Mouse (Mus musculus) heart, embryonic 13.5 days (tissue): ENCODE data around the gene Zfp819. TPM values are rescaled to one million over a fixed set of nuclear protein-coding genes. Genes with fewer than 3 reads are reported as not detected.
"Not testable (repeated sequence)": the region's sequence is repeated elsewhere in the genome, so short reads cannot be mapped to it uniquely, and the experiment has no call there.

Experiments
- ATAC-seq: fragments of 200-750 bp; cut with Nextera tagmentation; 2 replicates; pipeline ENCODE4 v1.8.0; 2017; ENCODE audit warnings: moderate TSS enrichment; ENCODE audit not compliant: insufficient number of reproducible peaks, low FRiP score, low TSS enrichment; ENCODE audit errors: extremely low read depth
- H3K27ac ChIP-seq: fragments of 300-500 bp; sonication (generic); replicated peaks from 2 replicates; pipeline ENCODE4 v1.5.1; 2015; ENCODE audit warnings: moderate library complexity, mild to moderate bottlenecking, inconsistent platforms
- H3K27me3 ChIP-seq: fragments of 300-500 bp; sonication (generic); replicated peaks from 2 replicates; pipeline ENCODE4 v1.6.1; 2015; ENCODE audit warnings: mild to moderate bottlenecking, inconsistent platforms
- H3K36me3 ChIP-seq: fragments of 300-500 bp; sonication (generic); 2 replicates; pipeline ENCODE4 v1.6.1; 2015; ENCODE audit warnings: mild to moderate bottlenecking, inconsistent platforms
- H3K4me1 ChIP-seq: fragments of 300-500 bp; sonication (generic); 2 replicates; pipeline ENCODE4 v1.6.1; 2015; ENCODE audit warnings: inconsistent platforms
- H3K4me2 ChIP-seq: fragments of 300-500 bp; sonication (generic); 2 replicates; pipeline ENCODE4 v1.6.1; 2015; ENCODE audit warnings: inconsistent platforms, mild to moderate bottlenecking, moderate library complexity
- H3K4me3 ChIP-seq: fragments of 300-500 bp; sonication (generic); 2 replicates; pipeline ENCODE4 v1.5.1; 2015; ENCODE audit warnings: moderate library complexity, mild to moderate bottlenecking, inconsistent platforms
- H3K9ac ChIP-seq: fragments of 300-500 bp; sonication (generic); 2 replicates; pipeline ENCODE4 v1.6.1; 2015; ENCODE audit warnings: inconsistent platforms, mild to moderate bottlenecking, moderate library complexity
- H3K9me3 ChIP-seq: fragments of 300-500 bp; sonication (generic); 2 replicates; pipeline ENCODE4 v1.6.1; 2016; ENCODE audit warnings: inconsistent platforms
- WGBS: fragments of 180-500 bp; shearing (Covaris S2); methylation state at CpG from one replicate; pipeline ENCODE4 v1.1.7; 2015; ENCODE audit warnings: mixed read lengths; 5-methylcytosine and 5-hydroxymethylcytosine counted together
- polyA plus RNA-seq: library from polyadenylated mRNA; unstranded; fragments of >200 nt; fragmentation: Nextera tagmentation; extraction: Ambion mirVana; gene quantifications from 2 replicates; pipeline ENCODE4 v1.2.1, GENCODE M21; 2015

The Zfp819 gene
- polyA plus RNA-seq, 1 experiment from 2014 or later: not detected

DNA sequence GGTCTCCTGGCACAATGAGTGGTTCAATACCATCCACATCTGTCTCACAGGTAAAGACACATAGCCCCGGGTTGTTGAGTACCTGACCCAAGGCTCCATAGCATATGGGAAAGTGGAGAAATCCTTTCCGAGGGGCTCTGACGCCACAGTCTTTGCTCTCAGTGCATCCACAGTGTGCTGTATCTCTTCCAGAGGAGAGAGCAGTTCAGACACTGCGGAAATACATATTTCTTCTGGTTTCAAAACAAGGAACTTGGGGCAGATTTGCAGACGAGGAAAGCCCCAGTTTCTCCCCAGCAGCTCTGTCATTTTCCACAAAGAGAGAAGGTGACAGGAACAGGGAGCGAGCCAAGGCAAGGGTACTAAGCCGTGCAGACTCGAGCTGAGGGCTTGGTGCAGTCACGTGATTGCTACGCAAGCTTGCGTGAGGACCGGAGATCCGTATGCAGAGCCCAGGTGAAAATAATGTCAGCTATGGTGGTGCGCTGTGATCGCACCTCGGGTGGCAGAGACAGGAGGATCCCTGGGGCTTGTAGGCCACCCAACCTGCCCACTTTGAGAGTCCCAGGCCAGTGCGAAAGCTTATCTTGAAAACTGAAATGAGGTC lies 36.2 kb downstream of the Zfp819 start:
- H3K4me3 ChIP-seq: no peak overlapping the region
- H3K27ac ChIP-seq: no peak overlapping the region
- H3K4me1 ChIP-seq: no peaks in the 10 kb centered on the region
- H3K9me3 ChIP-seq: no peaks in the 10 kb centered on the region
- WGBS: 69% methylated on average over 17 of the region's 17 CpGs
- H3K27me3 ChIP-seq: no peaks in the 10 kb centered on the region
- H3K4me2 ChIP-seq: no peak overlapping the region
- no peak overlapping the region for H3K9ac ChIP-seq
- H3K36me3 ChIP-seq: no peaks in the 10 kb centered on the region
- no peak for ATAC-seq

DNA sequence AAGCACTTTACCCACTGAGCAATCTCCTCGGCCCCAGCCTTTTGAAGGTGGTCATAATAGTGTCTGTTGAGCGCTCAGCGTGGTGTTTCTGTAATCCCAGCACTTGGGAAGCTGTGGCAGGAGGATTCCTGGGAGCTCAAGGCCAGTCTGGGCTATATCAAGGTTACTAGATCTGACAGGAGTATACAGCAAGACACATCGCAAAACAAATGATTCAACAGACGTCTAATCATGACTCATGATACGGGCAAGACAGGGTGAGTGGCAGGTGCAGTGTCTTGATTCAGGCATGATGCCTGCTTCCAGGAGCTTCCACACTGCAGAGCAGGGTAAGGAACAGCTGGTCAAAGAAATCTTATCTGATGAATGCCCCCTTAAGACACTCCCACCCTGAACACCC lies 45.7 kb downstream of the Zfp819 start:
- WGBS: 73% methylated on average over 6 of the region's 6 CpGs
- Histone ChIP-seq H3K36me3 (no peaks in the 10 kb centered on the region), H3K4me1 (no peaks in the 10 kb centered on the region), H3K9ac (no peak overlapping the region), H3K27me3 (no peaks in the 10 kb centered on the region), H3K27ac (no peak overlapping the region), H3K9me3 (0 out of 2 replicates have a peak, but pooled peaks cover 7% of the 10 kb centered on the region), H3K4me3 (no peak overlapping the region), H3K4me2 (no peak overlapping the region)
- no peak for ATAC-seq

DNA sequence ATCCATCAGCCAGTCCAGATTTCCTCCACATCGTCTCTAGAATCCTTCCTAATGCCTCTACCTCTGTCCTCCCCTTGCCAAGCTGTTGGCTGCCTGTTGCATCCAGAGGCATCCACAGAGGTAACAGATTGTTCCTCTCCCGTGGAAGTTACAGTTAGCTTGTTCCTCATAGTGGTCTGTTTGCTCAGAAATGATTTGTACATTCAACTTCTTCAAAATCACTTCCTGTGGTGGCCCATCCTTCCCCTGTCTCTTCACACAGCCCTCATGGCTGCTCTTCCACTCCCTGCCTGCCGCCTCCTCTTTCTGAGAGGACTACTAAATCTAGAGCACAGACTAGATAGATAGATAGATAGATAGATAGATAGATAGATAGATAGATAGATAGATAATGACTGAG lies 47.5 kb downstream of the Zfp819 start:
- no peak for ATAC-seq
- no peaks in the 10 kb centered on the region for H3K4me1 ChIP-seq
- H3K36me3 ChIP-seq: no peaks in the 10 kb centered on the region
- 0 out of 2 replicates have a peak, but pooled peaks cover 7% of the 10 kb centered on the region for H3K9me3 ChIP-seq
- no peak overlapping the region for H3K9ac ChIP-seq
- no peaks in the 10 kb centered on the region; the same call in 1 of the 2 replicates for H3K27me3 ChIP-seq
- no peak overlapping the region for H3K4me2 ChIP-seq
- no peak overlapping the region for H3K4me3 ChIP-seq
- WGBS: 59% methylated on average over 3 of the region's 3 CpGs
- no peak overlapping the region for H3K27ac ChIP-seq

DNA sequence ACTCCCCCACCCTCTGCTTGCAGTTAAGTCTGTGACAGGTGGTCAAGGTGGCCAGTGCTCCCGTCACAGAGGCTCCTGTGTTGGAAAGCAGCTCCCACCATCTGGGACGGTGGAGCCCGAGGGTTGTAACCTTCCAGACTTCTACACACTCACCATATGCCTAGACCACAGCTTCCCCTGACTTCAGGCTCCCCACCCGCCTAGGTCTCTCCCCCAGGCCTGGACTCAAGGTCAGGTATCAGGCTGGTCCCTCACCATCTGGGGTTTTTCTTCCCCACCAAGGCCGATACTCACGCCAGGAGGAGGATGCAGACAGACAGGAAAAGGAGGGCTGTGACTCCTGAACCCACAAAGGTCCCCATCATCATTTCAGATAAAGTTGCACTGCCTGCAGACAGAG lies 49.3 kb downstream of the Zfp819 start:
- ATAC-seq: no peak
- H3K36me3 ChIP-seq: no peaks in the 10 kb centered on the region
- no peak overlapping the region for H3K9ac ChIP-seq
- 0 out of 2 replicates have a peak, but pooled peaks cover 6% of the 10 kb centered on the region for H3K9me3 ChIP-seq
- H3K4me1 ChIP-seq: no peaks in the 10 kb centered on the region
- H3K4me2 ChIP-seq: no peak overlapping the region
- no peak overlapping the region for H3K27ac ChIP-seq
- 49% methylated on average over 6 of the region's 6 CpGs for WGBS
- H3K4me3 ChIP-seq: no peak overlapping the region
- no peaks in the 10 kb centered on the region; the same call in 1 of the 2 replicates for H3K27me3 ChIP-seq

DNA sequence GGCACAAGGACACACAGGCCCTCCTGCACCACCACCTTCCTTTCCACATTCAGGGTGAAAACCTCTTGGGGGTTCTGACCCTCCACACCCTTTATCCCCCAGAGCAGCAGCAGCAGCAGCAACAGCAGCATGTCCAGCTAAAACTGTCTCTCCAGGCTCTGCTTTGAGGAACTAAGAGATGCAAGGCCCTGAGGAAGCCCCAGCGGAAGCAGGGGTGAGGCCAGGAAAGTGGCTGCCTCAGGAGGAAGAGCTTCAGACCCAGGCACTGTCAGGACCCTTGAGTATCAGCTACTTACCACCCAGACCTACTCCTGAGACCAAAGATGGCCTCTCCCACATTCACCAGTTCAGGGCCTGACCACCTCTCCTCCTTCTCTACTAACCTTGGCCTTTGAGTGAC lies 53.0 kb downstream of the Zfp819 start, which contains the start of gene Siglece:
Siglece (minus strand) TSS at position 160 of the 400 bp plus-strand sequence.
- no peak for ATAC-seq
- 68% methylated on average over 1 of the region's 1 CpGs for WGBS

GRCm38 (mm10) chr7:43662804-43663203 lies 55.8 kb downstream of the Zfp819 start:
- H3K27ac ChIP-seq: no peak overlapping the region
- H3K27me3 ChIP-seq: no peaks in the 10 kb centered on the region; the same call in 1 of the 2 replicates
- no peaks in the 10 kb centered on the region for H3K36me3 ChIP-seq
- no peaks in the 10 kb centered on the region for H3K4me1 ChIP-seq
- no peak overlapping the region for H3K4me2 ChIP-seq
- H3K9ac ChIP-seq: no peak overlapping the region
- H3K4me3 ChIP-seq: no peak overlapping the region
- 59% methylated on average over 1 of the region's 1 CpGs for WGBS
- ATAC-seq: no peak
- H3K9me3 ChIP-seq: no peaks in the 10 kb centered on the region

More for the DNA sequence above, 53.0 kb downstream of the Zfp819 start, which contains the start of gene Siglece:
- H3K4me1 ChIP-seq: no peaks in the 10 kb centered on the region
- H3K4me3 ChIP-seq: no peak within 1 kb of the TSS
- H3K27me3 ChIP-seq: no peaks in the 10 kb centered on the region; the same call in 1 of the 2 replicates
- H3K36me3 ChIP-seq: no peaks in the 10 kb centered on the region
- no peaks in the 10 kb centered on the region for H3K9me3 ChIP-seq
- H3K4me2 ChIP-seq: no peak within 1 kb of the TSS
- no peak within 1 kb of the TSS for H3K27ac ChIP-seq
- no peak within 1 kb of the TSS for H3K9ac ChIP-seq

DNA sequence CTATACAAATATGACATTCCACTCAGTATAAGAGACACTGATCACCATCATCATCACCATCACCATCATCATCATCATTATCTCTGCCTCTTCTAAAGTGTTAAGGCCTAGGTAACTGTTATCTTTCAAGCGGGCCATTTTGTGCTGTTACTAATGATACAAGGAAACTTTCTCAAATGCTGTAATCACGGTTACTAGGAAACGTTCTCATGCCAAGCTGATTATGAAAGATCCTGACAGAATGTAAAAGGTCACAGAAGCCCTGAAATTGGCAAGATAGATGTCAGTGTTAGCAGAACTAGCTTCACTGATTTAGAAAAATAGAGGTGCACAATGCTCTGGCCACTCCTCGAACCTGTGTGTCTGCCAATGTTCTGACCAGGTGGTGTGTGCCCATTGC lies 60.3 kb downstream of the Zfp819 start:
- not testable (repeated sequence) for H3K4me1 ChIP-seq, H3K36me3 ChIP-seq, ATAC-seq, H3K4me3 ChIP-seq, H3K4me2 ChIP-seq, H3K27me3 ChIP-seq, H3K9ac ChIP-seq, H3K27ac ChIP-seq, H3K9me3 ChIP-seq
- WGBS: 74% methylated on average over 4 of the region's 4 CpGs

Other genes starting within 250 kb of the Zfp819 start
- gene Siglecg, start 199.0 kb upstream of the Zfp819 start, polyA plus RNA-seq: 0.08 and 0.19 TPM in 2 replicates
- gene Lim2, start 179.5 kb upstream of the Zfp819 start, polyA plus RNA-seq: 0.34 TPM in 1 of 2 replicates, not detected in the other
- 0.85 and 1.4 TPM in 2 replicates for gene Nkg7, start 170.1 kb upstream of the Zfp819 start, polyA plus RNA-seq
- not detected in 2 replicates for gene Cldnd2, start 166.4 kb upstream of the Zfp819 start, polyA plus RNA-seq
- 513 and 605 TPM in 2 replicates for gene Etfb, start 163.1 kb upstream of the Zfp819 start, polyA plus RNA-seq
- gene Gm45233, start 163.0 kb upstream of the Zfp819 start, polyA plus RNA-seq: 0.32 and 0.33 TPM in 2 replicates
- 2.2 and 2.8 TPM in 2 replicates for gene Vsig10l, start 144.0 kb upstream of the Zfp819 start, polyA plus RNA-seq
- 0.09 and 0.12 TPM in 2 replicates for gene Iglon5, start 117.1 kb upstream of the Zfp819 start, polyA plus RNA-seq
- gene 4931406B18Rik, start 101.2 kb upstream of the Zfp819 start, polyA plus RNA-seq: not detected in 2 replicates
- gene Cd33, start 62.7 kb upstream of the Zfp819 start, polyA plus RNA-seq: 0.68 and 1.1 TPM in 2 replicates
- 1.2 and 1.3 TPM in 2 replicates for gene Zfp658, start 44.9 kb upstream of the Zfp819 start, polyA plus RNA-seq
- gene Zfp719, start 27.6 kb upstream of the Zfp819 start, polyA plus RNA-seq: 7.0 TPM in 2 replicates
- gene Ceacam18, start 27.5 kb downstream of the Zfp819 start, polyA plus RNA-seq: not detected in 2 replicates
- 0.41 and 0.52 TPM in 2 replicates for gene Siglece, start 53.0 kb downstream of the Zfp819 start, polyA plus RNA-seq
- gene Ctu1, start 64.8 kb downstream of the Zfp819 start, polyA plus RNA-seq: 6.3 and 6.8 TPM in 2 replicates
- not detected in 2 replicates for gene Klk14, start 83.2 kb downstream of the Zfp819 start, polyA plus RNA-seq
- 0.20 TPM in 1 of 2 replicates, not detected in the other for gene Klk13, start 105.4 kb downstream of the Zfp819 start, polyA plus RNA-seq
- gene Klk12, start 161.7 kb downstream of the Zfp819 start, polyA plus RNA-seq: not detected in 2 replicates
- not detected in 2 replicates for gene Klk11, start 167.4 kb downstream of the Zfp819 start, polyA plus RNA-seq
- gene Klk10, start 173.9 kb downstream of the Zfp819 start, polyA plus RNA-seq: 0.10 and 0.11 TPM in 2 replicates
- 0.13 and 0.25 TPM in 2 replicates for gene Klk9, start 184.7 kb downstream of the Zfp819 start, polyA plus RNA-seq
- gene Klk8, start 190.4 kb downstream of the Zfp819 start, polyA plus RNA-seq: 25.8 and 27.9 TPM in 2 replicates
- 0.09 and 0.10 TPM in 2 replicates for gene Klk7, start 204.1 kb downstream of the Zfp819 start, polyA plus RNA-seq
- gene Klk6, start 217.3 kb downstream of the Zfp819 start, polyA plus RNA-seq: not detected in 2 replicates
- not detected in 2 replicates for gene Klk5, start 234.8 kb downstream of the Zfp819 start, polyA plus RNA-seq